Mouse (Mus musculus): ENCODE data around the gene Dsp. TPM values are rescaled to one million over a fixed set of nuclear protein-coding genes. Genes with fewer than 3 reads are reported as not detected.

Dsp gene
- total RNA-seq, 1 experiment = 29.4 TPM

DNA sequence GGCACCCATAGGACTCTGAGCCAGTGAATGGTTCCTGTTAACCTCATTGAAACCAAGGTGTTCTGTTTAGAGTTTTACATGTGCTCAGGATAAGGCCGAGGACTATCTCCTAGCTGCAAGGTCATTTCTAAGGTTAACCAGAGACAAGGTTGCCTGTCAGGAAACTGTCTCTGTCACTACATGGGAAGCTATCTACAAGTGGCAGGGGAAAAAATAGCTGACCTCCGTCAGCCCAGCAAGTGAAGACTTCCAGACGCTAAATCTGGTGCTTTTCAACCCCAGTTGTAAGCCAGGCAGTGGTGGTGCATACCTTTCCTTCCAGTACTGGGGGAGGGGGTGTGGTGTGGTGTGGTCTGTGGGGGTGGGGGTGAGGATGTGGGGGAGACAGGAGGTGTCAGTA lies 2.7 kb upstream of the Dsp start:
- in situ Hi-C loops (cut with MboI; ENCODE audit: low sequenced_read_pairs in 2 of 2, unreplicated experiment in 2 of 2) = no loop called here
- peaks cover 2 to 3% of the 10 kb centered on the region in 2 experiments; a peak in 1 of 4 replicates for H3K4me1 ChIP-seq (ENCODE audit: control insufficient read depth in 2 of 2, insufficient read depth in 2 of 2, low read length in 2 of 2, poor library complexity in 1 of 2)
- DNase-seq (ENCODE audit: low read depth, low spot score) = no peak
- H3K9ac ChIP-seq (ENCODE audit: insufficient read depth, low read depth, low read length, poor library complexity, severe bottlenecking) = no peak overlapping the region
- no peak overlapping the region for H3K4me3 ChIP-seq (ENCODE audit: insufficient read depth in 1 of 2, low read depth in 1 of 2, low read length in 2 of 2, poor library complexity in 1 of 2, severe bottlenecking in 1 of 2)
- no peaks in the 10 kb centered on the region for H3K36me3 ChIP-seq (ENCODE audit: control insufficient read depth, insufficient read depth, low read length, poor library complexity, severe bottlenecking)
- H3K27ac ChIP-seq (ENCODE audit: insufficient read depth, low read depth, low read length, poor library complexity, severe bottlenecking) = no peak overlapping the region
- TF ChIP-seq HCFC1 (IDR thresholded peaks at IDR 0.05; ENCODE audit: borderline replicate concordance, insufficient read depth, low read length) (no peak), ZC3H11A (IDR thresholded peaks at IDR 0.05; ENCODE audit: borderline replicate concordance, low read depth, low read length) (no peak), CHD2 (IDR thresholded peaks at IDR 0.05; ENCODE audit: low read depth, low read length) (no peak), MAFK (IDR thresholded peaks at IDR 0.05; ENCODE audit: insufficient read depth, low read depth, low read length) (no peak), ZNF384 (IDR thresholded peaks at IDR 0.05; ENCODE audit: low read depth, low read length) (no peak)
- no peaks in the 10 kb centered on the region for H3K9me3 ChIP-seq (ENCODE audit: control insufficient read depth, insufficient read depth, low read depth, low read length)

DNA sequence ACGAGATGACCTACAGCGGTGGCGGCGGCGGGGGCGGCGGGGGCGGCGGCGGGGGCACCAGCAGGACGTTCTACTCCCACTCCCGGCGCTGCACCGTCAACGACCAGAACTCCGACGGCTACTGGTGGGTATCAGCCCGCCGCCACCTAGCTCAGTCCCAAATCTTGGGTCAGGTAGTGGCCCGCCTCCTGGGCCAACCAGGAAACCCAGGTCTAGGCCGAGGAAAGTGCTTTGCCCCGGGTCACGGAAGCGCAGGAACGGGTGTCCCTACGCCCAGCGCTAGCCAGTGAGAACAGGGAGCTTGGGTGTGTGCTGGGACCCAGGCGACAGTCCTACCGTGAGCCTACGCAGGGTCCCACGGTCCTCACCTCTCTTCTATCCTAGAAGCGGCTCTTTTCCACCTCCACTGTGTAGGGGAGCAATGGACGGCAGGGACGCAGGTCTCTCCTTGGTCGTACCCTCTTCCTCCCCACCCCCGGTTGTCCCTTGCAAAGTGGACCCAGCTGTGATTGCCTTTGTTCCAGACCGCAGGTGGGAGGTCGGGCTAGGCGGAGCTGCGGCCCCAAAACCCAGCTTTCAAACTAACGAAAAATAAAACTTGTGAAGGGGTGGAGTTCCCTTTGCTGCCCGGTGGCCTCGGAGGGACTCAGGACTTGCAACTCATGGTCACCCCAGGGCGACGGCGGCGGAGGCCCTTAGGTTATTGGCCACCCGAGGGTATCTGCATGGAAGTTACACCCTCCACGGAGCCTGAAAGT lies 756 bp downstream of the Dsp start:
- TF ChIP-seq ZC3H11A (IDR thresholded peaks at IDR 0.05; ENCODE audit: borderline replicate concordance, low read depth, low read length) = no peak
- TF ChIP-seq HCFC1 (IDR thresholded peaks at IDR 0.05; ENCODE audit: borderline replicate concordance, insufficient read depth, low read length) = no peak
- TF ChIP-seq CHD2 (IDR thresholded peaks at IDR 0.05; ENCODE audit: low read depth, low read length) = no peak
- TF ChIP-seq MAFK (IDR thresholded peaks at IDR 0.05; ENCODE audit: insufficient read depth, low read depth, low read length) = no peak
- TF ChIP-seq ZNF384 (IDR thresholded peaks at IDR 0.05; ENCODE audit: low read depth, low read length) = no peak
- in situ Hi-C loops (cut with MboI; ENCODE audit: low sequenced_read_pairs in 2 of 2, unreplicated experiment in 2 of 2) = no loop called here
- H3K9me3 ChIP-seq (ENCODE audit: control insufficient read depth, insufficient read depth, low read depth, low read length) = no peaks in the 10 kb centered on the region
- H3K4me3 ChIP-seq (ENCODE audit: insufficient read depth in 1 of 2, low read depth in 1 of 2, low read length in 2 of 2, poor library complexity in 1 of 2, severe bottlenecking in 1 of 2) = peak overlapping the region; percentile 72 to 79
- H3K4me1 ChIP-seq (ENCODE audit: control insufficient read depth in 2 of 2, insufficient read depth in 2 of 2, low read length in 2 of 2, poor library complexity in 1 of 2) = peaks cover 2% of the 10 kb centered on the region in 2 experiments; a peak in 1 of 4 replicates
- DNase-seq (ENCODE audit: low read depth, low spot score) = no peak
- H3K27ac ChIP-seq (ENCODE audit: insufficient read depth, low read depth, low read length, poor library complexity, severe bottlenecking) = no peak overlapping the region
- peak overlapping the region; percentile 46 for H3K9ac ChIP-seq (ENCODE audit: insufficient read depth, low read depth, low read length, poor library complexity, severe bottlenecking)
- no peaks in the 10 kb centered on the region for H3K36me3 ChIP-seq (ENCODE audit: control insufficient read depth, insufficient read depth, low read length, poor library complexity, severe bottlenecking)

DNA sequence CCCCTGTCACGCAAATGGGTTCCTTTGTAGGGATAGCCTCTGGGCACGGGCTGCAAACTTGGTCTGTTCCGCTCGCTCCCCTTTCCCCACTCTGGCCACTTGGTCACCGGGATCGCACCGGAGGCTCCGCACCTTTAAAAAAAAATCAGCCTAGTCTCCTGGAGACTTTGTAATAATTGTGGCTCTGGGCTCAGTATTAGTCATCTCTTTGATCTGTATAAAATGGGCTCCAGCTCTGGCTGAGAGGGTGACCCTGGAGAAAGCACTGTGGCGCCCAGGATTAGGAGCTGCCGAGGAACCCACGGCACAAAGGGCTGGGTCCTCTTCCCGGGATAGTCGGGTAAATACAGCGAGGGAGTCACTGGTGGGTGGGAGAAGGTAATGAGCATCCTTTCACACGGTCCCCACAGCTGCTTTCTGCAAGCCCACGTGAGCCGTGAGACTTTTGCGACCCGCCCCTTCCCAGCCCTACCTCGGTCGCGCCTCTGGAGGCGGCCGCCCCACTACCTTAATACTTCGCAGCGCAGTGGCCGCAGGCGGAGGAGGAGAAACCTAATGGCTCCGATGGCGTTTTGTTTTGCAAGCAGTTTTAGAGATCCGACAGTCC lies 1.4 kb downstream of the Dsp start:
- Histone ChIP-seq H3K9me3 (ENCODE audit: control insufficient read depth, insufficient read depth, low read depth, low read length) (no peaks in the 10 kb centered on the region), H3K4me3 (ENCODE audit: insufficient read depth in 1 of 2, low read depth in 1 of 2, low read length in 2 of 2, poor library complexity in 1 of 2, severe bottlenecking in 1 of 2) (peak overlapping the region; percentile 69 to 79), H3K4me1 (ENCODE audit: control insufficient read depth in 2 of 2, insufficient read depth in 2 of 2, low read length in 2 of 2, poor library complexity in 1 of 2) (peaks cover 2% of the 10 kb centered on the region in 2 experiments; a peak in 1 of 4 replicates), H3K36me3 (ENCODE audit: control insufficient read depth, insufficient read depth, low read length, poor library complexity, severe bottlenecking) (no peaks in the 10 kb centered on the region), H3K9ac (ENCODE audit: insufficient read depth, low read depth, low read length, poor library complexity, severe bottlenecking) (peak overlapping the region; percentile 46; the same call in 1 of the 2 replicates), H3K27ac (ENCODE audit: insufficient read depth, low read depth, low read length, poor library complexity, severe bottlenecking) (no peak overlapping the region)
- TF ChIP-seq ZNF384 (IDR thresholded peaks at IDR 0.05; ENCODE audit: low read depth, low read length) (no peak), MAFK (IDR thresholded peaks at IDR 0.05; ENCODE audit: insufficient read depth, low read depth, low read length) (no peak), ZC3H11A (IDR thresholded peaks at IDR 0.05; ENCODE audit: borderline replicate concordance, low read depth, low read length) (no peak), HCFC1 (IDR thresholded peaks at IDR 0.05; ENCODE audit: borderline replicate concordance, insufficient read depth, low read length) (no peak), CHD2 (IDR thresholded peaks at IDR 0.05; ENCODE audit: low read depth, low read length) (no peak)
- no peak for DNase-seq (ENCODE audit: low read depth, low spot score)
- in situ Hi-C loops (cut with MboI; ENCODE audit: low sequenced_read_pairs in 2 of 2, unreplicated experiment in 2 of 2) = no loop called here

DNA sequence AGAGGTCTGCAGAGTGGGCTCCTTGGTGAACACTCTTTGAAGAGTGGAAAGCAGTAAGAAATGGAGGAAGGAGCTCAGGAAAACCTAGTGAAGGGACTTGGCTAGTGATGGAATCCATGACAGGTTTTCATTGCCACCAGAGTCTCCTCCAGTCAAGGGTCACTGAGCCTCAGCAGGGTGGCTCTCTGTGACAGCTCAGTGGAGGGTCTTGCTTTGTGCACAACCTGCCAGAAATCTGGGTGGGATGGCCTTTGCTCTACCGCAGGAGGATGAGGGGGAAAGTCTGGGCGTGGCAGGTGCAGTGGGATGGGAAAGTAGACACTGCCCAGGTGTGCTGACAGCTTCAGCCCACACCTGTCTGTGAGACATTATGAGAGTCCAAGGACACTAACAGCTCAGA lies 4.4 kb downstream of the Dsp start:
- Histone ChIP-seq H3K9me3 (ENCODE audit: control insufficient read depth, insufficient read depth, low read depth, low read length) (no peaks in the 10 kb centered on the region), H3K4me1 (ENCODE audit: control insufficient read depth in 2 of 2, insufficient read depth in 2 of 2, low read length in 2 of 2, poor library complexity in 1 of 2) (peaks cover 2 to 5% of the 10 kb centered on the region in 2 experiments; a peak in 1 of 4 replicates), H3K36me3 (ENCODE audit: control insufficient read depth, insufficient read depth, low read length, poor library complexity, severe bottlenecking) (no peaks in the 10 kb centered on the region), H3K9ac (ENCODE audit: insufficient read depth, low read depth, low read length, poor library complexity, severe bottlenecking) (no peak overlapping the region), H3K27ac (ENCODE audit: insufficient read depth, low read depth, low read length, poor library complexity, severe bottlenecking) (no peak overlapping the region), H3K4me3 (ENCODE audit: insufficient read depth in 1 of 2, low read depth in 1 of 2, low read length in 2 of 2, poor library complexity in 1 of 2, severe bottlenecking in 1 of 2) (no peak overlapping the region)
- TF ChIP-seq ZNF384 (IDR thresholded peaks at IDR 0.05; ENCODE audit: low read depth, low read length) = no peak
- no peak for TF ChIP-seq MAFK (IDR thresholded peaks at IDR 0.05; ENCODE audit: insufficient read depth, low read depth, low read length)
- no peak for TF ChIP-seq CHD2 (IDR thresholded peaks at IDR 0.05; ENCODE audit: low read depth, low read length)
- no peak for TF ChIP-seq HCFC1 (IDR thresholded peaks at IDR 0.05; ENCODE audit: borderline replicate concordance, insufficient read depth, low read length)
- TF ChIP-seq ZC3H11A (IDR thresholded peaks at IDR 0.05; ENCODE audit: borderline replicate concordance, low read depth, low read length) = no peak
- DNase-seq (ENCODE audit: low read depth, low spot score) = no peak
- in situ Hi-C loops (cut with MboI; ENCODE audit: low sequenced_read_pairs in 2 of 2, unreplicated experiment in 2 of 2) = no loop called here
